Mouse (Mus musculus) lung, postnatal 0 days (tissue): Measurements from ENCODE around the gene Chst7. TPM values are rescaled to one million over a fixed set of nuclear protein-coding genes. Genes with fewer than 3 reads are reported as not detected.

Experiments used
- ATAC-seq: fragments of 200-750 bp; cut with Nextera tagmentation; 2 replicates; pipeline ENCODE4 v1.8.0; 2017; ENCODE audit warnings: moderate library complexity
- DNase-seq: peaks from one replicate; pipeline ENCODE4 v3.0.0-alpha.2; 2016; ENCODE audit warnings: low spot score
- H3K27ac ChIP-seq: fragments of 300-500 bp; sonication (generic); 2 replicates; pipeline ENCODE4 v1.5.1; 2014; ENCODE audit warnings: antibody characterized with exemption, mild to moderate bottlenecking, low read length, mixed read lengths
- H3K27me3 ChIP-seq: fragments of 300-500 bp; sonication (generic); replicated peaks from 2 replicates; pipeline ENCODE4 v1.6.1; 2014; ENCODE audit warnings: low read length, mixed read lengths; ENCODE audit not compliant: insufficient read depth
- H3K36me3 ChIP-seq: fragments of 300-500 bp; sonication (generic); 2 replicates; pipeline ENCODE4 v1.6.1; 2014; ENCODE audit warnings: low read length, mixed read lengths; ENCODE audit not compliant: insufficient read depth
- H3K4me1 ChIP-seq: fragments of 300-500 bp; sonication (generic); 2 replicates; pipeline ENCODE4 v1.6.1; 2014; ENCODE audit warnings: antibody characterized with exemption, low read depth, low read length, mixed read lengths; ENCODE audit not compliant: insufficient read depth
- H3K4me2 ChIP-seq: fragments of 300-500 bp; sonication (generic); replicated peaks from 2 replicates; pipeline ENCODE4 v1.6.1; 2014; ENCODE audit warnings: low read depth, mild to moderate bottlenecking, low read length, moderate library complexity, mixed read lengths
- H3K4me3 ChIP-seq: fragments of 300-500 bp; sonication (generic); 2 replicates; pipeline ENCODE4 v1.5.1; 2014; ENCODE audit warnings: low read depth, low read length
- H3K9ac ChIP-seq: fragments of 300-500 bp; sonication (generic); replicated peaks from 2 replicates; pipeline ENCODE4 v1.6.1; 2014; ENCODE audit warnings: low read depth, mild to moderate bottlenecking
- H3K9me3 ChIP-seq: fragments of 300-500 bp; sonication (generic); 2 replicates; pipeline ENCODE4 v1.6.1; 2016; ENCODE audit warnings: low read length, mixed read lengths
- CTCF ChIP-seq: IDR thresholded peaks from 2 replicates; pipeline ENCODE4 v1.5.1; 2016; ENCODE audit warnings: antibody characterized with exemption, mild to moderate bottlenecking
- EP300 ChIP-seq: IDR thresholded peaks from 2 replicates; pipeline ENCODE4 v1.6.1; 2016; ENCODE audit warnings: antibody characterized with exemption, mild to moderate bottlenecking, control low read depth
- WGBS: fragments of 180-500 bp; shearing (Covaris S2); extraction: QIAGEN DNeasy Blood & Tissue Kit; methylation state at CpG from one replicate; pipeline ENCODE4 v1.1.7; 2014; 5-methylcytosine and 5-hydroxymethylcytosine counted together
- polyA plus RNA-seq: library from polyadenylated mRNA; unstranded; fragments of >200 nt; fragmentation: Nextera tagmentation; extraction: Ambion mirVana; gene quantifications from 2 replicates; pipeline ENCODE4 v1.2.1, GENCODE M21; 2015

The Chst7 gene
- polyA plus RNA-seq, 1 experiment from 2014 or later, result 8.8 TPM

DNA sequence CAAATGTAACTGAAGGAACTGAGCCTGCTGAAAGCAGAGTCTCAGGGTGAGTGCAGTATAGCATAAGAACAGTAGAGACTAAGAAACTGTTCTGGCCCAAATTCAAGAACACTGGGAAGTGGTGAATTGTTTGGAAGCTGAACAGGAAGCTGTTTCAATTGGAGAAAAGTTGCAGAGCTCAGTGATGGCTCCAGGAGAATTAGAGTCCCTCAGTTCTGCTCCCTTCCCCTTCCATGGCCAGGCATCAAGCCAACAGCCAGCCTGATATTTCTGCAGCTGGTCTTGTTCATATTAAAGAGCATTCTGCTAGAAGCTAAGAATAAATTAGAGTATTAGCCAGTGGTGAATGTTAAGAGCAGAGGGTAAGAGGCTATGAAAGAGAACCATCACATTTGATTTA lies 7.3 kb downstream of the Chst7 start:
- no peak for ATAC-seq
- H3K27me3 ChIP-seq, result no peaks in the 10 kb centered on the region
- no peak overlapping the region for H3K27ac ChIP-seq
- no peak overlapping the region for H3K9ac ChIP-seq
- no peak for DNase-seq
- no peak for TF ChIP-seq CTCF
- no peak for TF ChIP-seq EP300
- no peaks in the 10 kb centered on the region for H3K9me3 ChIP-seq
- H3K4me1 ChIP-seq, result no peaks in the 10 kb centered on the region
- no peak overlapping the region for H3K4me2 ChIP-seq
- H3K4me3 ChIP-seq, result no peak overlapping the region
- no peaks in the 10 kb centered on the region for H3K36me3 ChIP-seq

DNA sequence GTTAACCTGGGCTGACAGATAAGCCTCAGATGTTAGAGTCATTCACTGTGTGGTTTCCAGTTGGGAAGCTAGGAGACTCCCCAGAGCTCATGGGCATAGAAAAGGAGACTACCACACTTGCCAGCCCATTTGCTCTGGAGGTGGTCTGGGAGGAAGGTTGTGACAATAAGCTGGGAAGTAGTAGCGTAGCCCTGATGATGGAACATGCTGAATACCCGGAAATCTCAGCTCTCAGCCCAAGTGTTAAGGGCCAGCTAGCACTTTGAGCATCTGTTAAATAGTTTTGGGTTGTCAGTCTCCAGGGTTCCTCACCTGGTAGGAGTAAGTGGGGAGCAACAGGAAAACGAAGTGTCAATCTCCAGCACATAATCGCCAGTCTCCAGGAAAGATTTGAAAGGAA lies 10.8 kb downstream of the Chst7 start:
- Histone ChIP-seq H3K27me3 (no peaks in the 10 kb centered on the region), H3K27ac (no peak overlapping the region), H3K9ac (no peak overlapping the region), H3K36me3 (no peaks in the 10 kb centered on the region), H3K4me2 (no peak overlapping the region), H3K9me3 (no peaks in the 10 kb centered on the region), H3K4me3 (no peak overlapping the region), H3K4me1 (no peaks in the 10 kb centered on the region)
- no peak for DNase-seq
- WGBS, result 49% methylated on average over 4 of the region's 4 CpGs
- ATAC-seq, result no peak
- no peak for TF ChIP-seq EP300
- TF ChIP-seq CTCF, result no peak

DNA sequence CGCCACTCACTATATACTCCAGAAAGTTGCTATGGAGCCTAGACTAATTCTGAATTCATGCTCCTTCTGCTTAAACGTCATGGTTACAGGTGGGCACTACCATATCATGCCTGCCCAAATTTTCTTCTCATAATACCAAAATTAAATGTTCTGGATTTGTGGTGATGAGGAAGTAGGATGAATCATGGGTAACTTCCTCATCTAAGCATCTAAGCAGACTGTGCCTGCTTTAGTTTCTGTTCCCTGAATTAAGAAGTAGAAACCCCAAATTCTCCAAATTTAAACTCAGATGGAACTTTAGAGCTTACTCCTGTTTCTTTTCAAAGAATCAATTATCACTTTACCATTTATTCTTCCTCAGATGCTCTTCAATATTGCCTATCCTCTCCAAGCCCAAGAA lies 58.4 kb downstream of the Chst7 start:
- no peaks in the 10 kb centered on the region for H3K4me1 ChIP-seq
- H3K4me3 ChIP-seq, result no peak overlapping the region
- ATAC-seq (no peak), DNase-seq (no peak)
- WGBS, result 78% methylated on average over 2 of the region's 2 CpGs
- TF ChIP-seq CTCF, result no peak
- no peak for TF ChIP-seq EP300
- no peaks in the 10 kb centered on the region for H3K27me3 ChIP-seq
- H3K4me2 ChIP-seq, result no peak overlapping the region
- H3K27ac ChIP-seq, result no peak overlapping the region
- no peak overlapping the region for H3K9ac ChIP-seq
- no peaks in the 10 kb centered on the region for H3K9me3 ChIP-seq
- no peaks in the 10 kb centered on the region for H3K36me3 ChIP-seq

DNA sequence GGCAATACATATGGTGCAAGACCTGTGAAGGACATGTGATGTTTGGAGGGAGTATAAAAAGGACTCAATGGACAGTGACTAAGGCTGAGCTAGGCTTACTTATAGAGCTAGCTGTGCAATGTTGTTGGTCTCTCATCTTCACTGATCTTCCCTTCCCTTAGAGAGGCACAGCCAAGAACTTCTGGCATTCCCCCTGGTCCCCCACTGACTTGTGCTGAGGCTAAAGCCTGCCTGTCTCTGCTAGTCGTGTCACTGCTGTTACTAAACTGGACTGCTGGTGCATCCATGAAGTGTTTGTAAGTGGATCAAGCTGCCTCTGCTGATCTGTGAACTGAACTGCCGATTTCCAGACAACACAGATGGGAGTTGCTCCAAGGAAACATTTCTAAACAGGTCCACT lies 66.1 kb downstream of the Chst7 start:
- H3K4me2 ChIP-seq, result no peak overlapping the region
- no peak overlapping the region for H3K9ac ChIP-seq
- ATAC-seq, result no peak
- DNase-seq, result no peak
- no peaks in the 10 kb centered on the region for H3K9me3 ChIP-seq
- no peaks in the 10 kb centered on the region for H3K4me1 ChIP-seq
- TF ChIP-seq EP300 (no peak), CTCF (no peak)
- H3K36me3 ChIP-seq, result no peaks in the 10 kb centered on the region
- no peaks in the 10 kb centered on the region for H3K27me3 ChIP-seq
- 51% methylated on average over 2 of the region's 2 CpGs for WGBS
- no peak overlapping the region for H3K4me3 ChIP-seq
- no peak overlapping the region for H3K27ac ChIP-seq

DNA sequence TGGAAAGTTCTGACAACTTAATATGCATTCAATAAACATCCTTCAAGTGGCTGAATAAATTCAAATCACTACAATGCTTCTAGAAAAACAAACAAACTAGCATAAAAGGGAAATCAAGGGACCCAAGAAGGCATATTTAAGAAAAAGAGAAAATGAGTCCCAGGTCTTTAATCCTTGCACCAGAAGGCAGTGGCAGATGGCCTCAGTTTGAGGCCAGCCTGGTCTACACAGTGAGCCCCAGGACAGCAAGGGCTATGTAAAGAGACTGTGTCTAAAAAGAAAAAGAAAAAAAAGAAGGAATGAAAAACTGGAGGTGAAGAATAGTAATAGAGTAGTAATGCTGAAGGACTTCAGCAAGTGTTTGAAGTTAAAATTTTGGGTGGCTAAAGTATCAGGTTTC lies 69.6 kb downstream of the Chst7 start:
- Histone ChIP-seq H3K9ac (no peak overlapping the region), H3K4me2 (no peak overlapping the region), H3K27ac (no peak overlapping the region), H3K9me3 (no peaks in the 10 kb centered on the region), H3K4me1 (no peaks in the 10 kb centered on the region), H3K36me3 (no peaks in the 10 kb centered on the region), H3K4me3 (no peak overlapping the region), H3K27me3 (no peaks in the 10 kb centered on the region)
- no peak for ATAC-seq
- no peak for TF ChIP-seq CTCF
- TF ChIP-seq EP300, result no peak
- no peak for DNase-seq

DNA sequence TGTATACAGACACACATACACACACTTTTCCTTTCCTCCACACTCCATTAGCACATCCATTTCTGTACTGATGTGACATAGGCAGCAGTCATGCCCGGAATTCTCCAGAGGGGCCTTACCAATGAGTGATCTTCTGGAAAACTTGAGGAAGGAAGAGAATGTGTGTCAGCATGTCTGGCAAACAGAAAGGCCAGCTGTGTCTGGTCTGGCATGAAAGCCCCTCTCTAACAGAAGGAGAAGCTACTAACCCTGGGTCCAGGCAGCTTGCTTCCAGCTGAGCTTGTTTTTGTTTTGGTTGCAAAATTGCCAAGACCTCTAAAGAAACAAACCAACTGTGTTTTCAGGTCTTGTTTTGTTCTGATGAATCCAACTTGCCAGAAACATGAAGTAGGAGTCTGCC lies 70.1 kb downstream of the Chst7 start:
- no peaks in the 10 kb centered on the region for H3K9me3 ChIP-seq
- WGBS, result 48% methylated on average over 1 of the region's 1 CpGs
- H3K9ac ChIP-seq, result no peak overlapping the region
- no peaks in the 10 kb centered on the region for H3K36me3 ChIP-seq
- DNase-seq, result peak; percentile 10
- H3K4me1 ChIP-seq, result no peaks in the 10 kb centered on the region
- H3K27ac ChIP-seq, result no peak overlapping the region
- TF ChIP-seq CTCF, result no peak
- no peak for TF ChIP-seq EP300
- H3K4me3 ChIP-seq, result no peak overlapping the region
- H3K4me2 ChIP-seq, result no peak overlapping the region
- no peak for ATAC-seq
- no peaks in the 10 kb centered on the region for H3K27me3 ChIP-seq

Other genes starting within 250 kb of the Chst7 start
- gene Slc9a7, start 232.2 kb downstream of the Chst7 start, polyA plus RNA-seq, result 0.54 and 0.74 TPM in 2 replicates